Mouse (Mus musculus) hindbrain, embryonic 11.5 days (tissue): ENCODE data around the gene Gm20388. TPM values are rescaled to one million over a fixed set of nuclear protein-coding genes. Genes with fewer than 3 reads are reported as not detected.

Experiments
- ATAC-seq: fragments of 200-750 bp; cut with Nextera tagmentation; 2 replicates; pipeline ENCODE4 v1.8.0; 2017; ENCODE audit warnings: mild to moderate bottlenecking, moderate TSS enrichment, moderate library complexity; ENCODE audit not compliant: low FRiP score
- DNase-seq: peaks from one replicate; pipeline ENCODE4 v3.0.0-alpha.2; 2015; ENCODE audit warnings: low spot score
- H3K27ac ChIP-seq: fragments of 300-500 bp; sonication (generic); 2 replicates; pipeline ENCODE4 v1.5.1; 2014; ENCODE audit warnings: mild to moderate bottlenecking, low read depth, low read length
- H3K27me3 ChIP-seq: fragments of 300-500 bp; sonication (generic); 2 replicates; pipeline ENCODE4 v1.6.1; 2014; ENCODE audit warnings: mild to moderate bottlenecking, low read length, moderate library complexity, mixed read lengths; ENCODE audit not compliant: control insufficient read depth, insufficient read depth
- H3K36me3 ChIP-seq: fragments of 300-500 bp; sonication (generic); 2 replicates; pipeline ENCODE4 v1.6.1; 2014; ENCODE audit warnings: mild to moderate bottlenecking, low read length, moderate library complexity, mixed read lengths; ENCODE audit not compliant: control insufficient read depth, insufficient read depth
- H3K4me1 ChIP-seq: fragments of 300-500 bp; sonication (generic); replicated peaks from 2 replicates; pipeline ENCODE4 v1.6.1; 2014; ENCODE audit warnings: low read length, mixed read lengths; ENCODE audit not compliant: control insufficient read depth, insufficient read depth
- H3K4me2 ChIP-seq: fragments of 300-500 bp; sonication (generic); replicated peaks from 2 replicates; pipeline ENCODE4 v1.6.1; 2014; ENCODE audit warnings: mild to moderate bottlenecking, low read depth, low read length
- H3K4me3 ChIP-seq: fragments of 300-500 bp; sonication (generic); 2 replicates; pipeline ENCODE4 v1.5.1; 2014; ENCODE audit warnings: low read depth, low read length
- H3K9ac ChIP-seq: fragments of 300-500 bp; sonication (generic); 2 replicates; pipeline ENCODE4 v1.6.1; 2014; ENCODE audit warnings: low read depth, low read length
- H3K9me3 ChIP-seq: fragments of 300-500 bp; sonication (generic); 2 replicates; pipeline ENCODE4 v1.6.1; 2016; ENCODE audit warnings: low read length; ENCODE audit not compliant: control insufficient read depth
- WGBS: fragments of 180-500 bp; shearing (Covaris S2); extraction: QIAGEN DNeasy Blood & Tissue Kit; methylation state at CpG from one replicate; pipeline ENCODE4 v1.1.7; 2014; 5-methylcytosine and 5-hydroxymethylcytosine counted together
- polyA plus RNA-seq: library from polyadenylated mRNA; unstranded; fragments of >200 nt; fragmentation: Nextera tagmentation; extraction: Ambion mirVana; gene quantifications from 2 replicates; pipeline ENCODE4 v1.2.1, GENCODE M21; 2014

The Gm20388 gene
- polyA plus RNA-seq, 1 experiment from 2014 or later = 11.8 TPM

- no peak for DNase-seq
- no peaks in the 10 kb centered on the region for H3K4me1 ChIP-seq
- no peak overlapping the region for H3K27ac ChIP-seq
- ATAC-seq = no peak
- no peak overlapping the region for H3K4me3 ChIP-seq
- H3K4me2 ChIP-seq = no peak overlapping the region
- no peak overlapping the region for H3K9ac ChIP-seq
- H3K36me3 ChIP-seq = no peaks in the 10 kb centered on the region
- no peaks in the 10 kb centered on the region for H3K9me3 ChIP-seq
- H3K27me3 ChIP-seq = no peaks in the 10 kb centered on the region
Observed at GRCm38 (mm10) chr8:120819906-120820305, 909.3 kb downstream of the Gm20388 start.

- Histone ChIP-seq H3K27ac (no peak overlapping the region), H3K27me3 (no peaks in the 10 kb centered on the region), H3K9ac (no peak overlapping the region), H3K9me3 (no peaks in the 10 kb centered on the region), H3K4me3 (no peak overlapping the region), H3K4me1 (no peaks in the 10 kb centered on the region), H3K36me3 (no peaks in the 10 kb centered on the region), H3K4me2 (no peak overlapping the region)
- ATAC-seq (no peak), DNase-seq (peak; percentile 77)
- WGBS = 38% methylated on average over 9 of the region's 9 CpGs
Observed at GRCm38 (mm10) chr8:120821399-120822170, 910.9 kb downstream of the Gm20388 start.

- Histone ChIP-seq H3K4me3 (no peak overlapping the region), H3K27me3 (no peaks in the 10 kb centered on the region), H3K9me3 (no peaks in the 10 kb centered on the region), H3K4me2 (no peak overlapping the region), H3K27ac (no peak overlapping the region), H3K4me1 (no peaks in the 10 kb centered on the region), H3K36me3 (no peaks in the 10 kb centered on the region), H3K9ac (no peak overlapping the region)
- DNase-seq (no peak), ATAC-seq (no peak)
- 28% methylated on average over 6 of the region's 6 CpGs for WGBS
Observed at GRCm38 (mm10) chr8:120823331-120823730, 912.7 kb downstream of the Gm20388 start.

- no peaks in the 10 kb centered on the region for H3K27me3 ChIP-seq
- 68% methylated on average over 8 of the region's 8 CpGs for WGBS
- H3K36me3 ChIP-seq = no peaks in the 10 kb centered on the region
- H3K4me2 ChIP-seq = no peak overlapping the region
- H3K9me3 ChIP-seq = no peaks in the 10 kb centered on the region
- no peaks in the 10 kb centered on the region for H3K4me1 ChIP-seq
- DNase-seq (no peak), ATAC-seq (no peak)
- no peak overlapping the region for H3K4me3 ChIP-seq
- H3K27ac ChIP-seq = no peak overlapping the region
- no peak overlapping the region for H3K9ac ChIP-seq
Observed at GRCm38 (mm10) chr8:120823887-120824286, 913.2 kb downstream of the Gm20388 start.

- Histone ChIP-seq H3K4me3 (no peak overlapping the region), H3K36me3 (no peaks in the 10 kb centered on the region), H3K9ac (no peak overlapping the region), H3K27ac (no peak overlapping the region), H3K27me3 (no peaks in the 10 kb centered on the region), H3K4me1 (no peaks in the 10 kb centered on the region), H3K4me2 (no peak overlapping the region), H3K9me3 (no peaks in the 10 kb centered on the region)
- WGBS = 68% methylated on average over 7 of the region's 7 CpGs
- no peak for DNase-seq
- no peak for ATAC-seq
Observed at GRCm38 (mm10) chr8:120824638-120825037, 914.0 kb downstream of the Gm20388 start.

- Histone ChIP-seq H3K4me2 (no peak overlapping the region), H3K4me3 (no peak overlapping the region), H3K27ac (no peak overlapping the region), H3K27me3 (no peaks in the 10 kb centered on the region), H3K9me3 (no peaks in the 10 kb centered on the region), H3K9ac (no peak overlapping the region), H3K36me3 (no peaks in the 10 kb centered on the region), H3K4me1 (0 out of 2 replicates have a peak, but pooled peaks cover 2% of the 10 kb centered on the region)
- DNase-seq (peak; percentile 65), ATAC-seq (no peak)
- WGBS = 15% methylated on average over 14 of the region's 14 CpGs
Observed at GRCm38 (mm10) chr8:120828279-120828678, 917.6 kb downstream of the Gm20388 start.

- Histone ChIP-seq H3K27me3 (no peaks in the 10 kb centered on the region), H3K9ac (no peak overlapping the region), H3K4me2 (no peak overlapping the region), H3K36me3 (no peaks in the 10 kb centered on the region), H3K4me3 (no peak overlapping the region), H3K4me1 (0 out of 2 replicates have a peak, but pooled peaks cover 2% of the 10 kb centered on the region), H3K9me3 (no peaks in the 10 kb centered on the region), H3K27ac (no peak overlapping the region)
- ATAC-seq (no peak), DNase-seq (no peak)
- 82% methylated on average over 12 of the region's 12 CpGs for WGBS
Observed at GRCm38 (mm10) chr8:120830661-120831060, 920.0 kb downstream of the Gm20388 start.

GRCm38 (mm10) chr8:120832022-120832421 is 921.4 kb downstream of the Gm20388 start:
- ATAC-seq (peak; percentile 54; the same call in 1 of the 2 replicates), DNase-seq (peak; percentile 52)
- Histone ChIP-seq H3K27me3 (no peaks in the 10 kb centered on the region), H3K4me3 (no peak overlapping the region), H3K4me2 (no peak overlapping the region), H3K4me1 (0 out of 2 replicates have a peak, but pooled peaks cover 2% of the 10 kb centered on the region), H3K9me3 (no peaks in the 10 kb centered on the region), H3K9ac (no peak overlapping the region), H3K36me3 (no peaks in the 10 kb centered on the region), H3K27ac (peak overlapping the region; percentile 54; the same call in 1 of the 2 replicates)
- WGBS = 22% methylated on average over 12 of the region's 14 CpGs

- DNase-seq = no peak
- Histone ChIP-seq H3K4me1 (0 out of 2 replicates have a peak, but pooled peaks cover 2% of the 10 kb centered on the region), H3K27me3 (no peaks in the 10 kb centered on the region), H3K27ac (no peak overlapping the region), H3K4me2 (no peak overlapping the region), H3K36me3 (no peaks in the 10 kb centered on the region), H3K9me3 (no peaks in the 10 kb centered on the region), H3K9ac (no peak overlapping the region), H3K4me3 (no peak overlapping the region)
- WGBS = 23% methylated on average over 4 of the region's 4 CpGs
- no peak for ATAC-seq
Observed at GRCm38 (mm10) chr8:120833196-120833595, 922.6 kb downstream of the Gm20388 start.
